Mouse (Mus musculus) bone marrow macrophage, adult 2 months (primary cell): ENCODE measurements at regions not wholly inside any gene's neighbourhood (a gene's known extent, or its start where the extent isn't known, plus 50 kb on each side); places are given as distances from the start of the nearest gene placed in this dataset.

Experiments
- CTCF ChIP-seq: IDR thresholded peaks from 2 replicates; pipeline ENCODE4 v1.5.1; 2012; ENCODE audit warnings: low read depth, mild to moderate bottlenecking, low read length, moderate library complexity
- POLR2A ChIP-seq: IDR thresholded peaks from 2 replicates; pipeline ENCODE4 v1.6.1; 2012; ENCODE audit warnings: mild to moderate bottlenecking, low read depth, low read length, borderline replicate concordance

DNA sequence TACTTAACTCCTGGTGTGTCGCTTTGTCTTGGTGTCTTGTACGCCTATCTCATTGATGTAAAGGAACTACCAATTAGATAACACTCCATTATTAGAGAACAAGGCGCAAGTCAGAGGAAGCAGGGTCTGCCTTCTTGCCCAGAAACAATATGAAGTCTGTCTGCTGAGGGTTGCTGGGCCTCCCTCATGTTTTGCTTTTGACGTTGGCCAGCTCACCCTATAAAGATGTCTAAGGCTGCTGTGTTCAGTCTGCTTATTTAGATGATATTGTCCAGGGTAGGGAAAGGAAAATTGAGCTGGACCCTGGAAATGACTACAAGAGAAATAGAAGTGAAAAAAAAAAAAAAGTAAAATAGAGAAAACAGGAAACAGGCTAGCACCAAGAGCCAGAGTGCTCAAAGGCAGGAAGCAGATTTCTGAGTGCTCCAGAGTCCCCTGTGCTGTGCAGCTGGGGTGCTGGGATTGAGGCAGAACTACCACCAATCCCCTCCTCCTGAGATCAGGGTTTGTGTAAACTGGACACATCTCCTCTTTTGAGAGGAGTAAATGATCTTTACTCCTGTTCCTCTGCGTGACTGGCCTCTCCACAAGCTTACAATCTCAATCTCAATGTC lies 429.0 kb upstream of the A1bg start:
- TF ChIP-seq CTCF: no peak
- no peak for TF ChIP-seq POLR2A
